Mouse (Mus musculus) liver, embryonic 13.5 days (tissue): ENCODE measurements around the gene Set. TPM values are rescaled to one million over a fixed set of nuclear protein-coding genes. Genes with fewer than 3 reads are reported as not detected.

ENCODE experiments used
- ATAC-seq: fragments of 200-750 bp; cut with Nextera tagmentation; 2 replicates; pipeline ENCODE4 v1.8.0; 2017; ENCODE audit warnings: low read depth, mild to moderate bottlenecking, moderate number of reproducible peaks, moderate library complexity
- DNase-seq: peaks from one replicate; pipeline ENCODE4 v3.0.0; 2022
- H3K27ac ChIP-seq: fragments of 300-500 bp; sonication (generic); 2 replicates; pipeline ENCODE4 v1.5.1; 2015; ENCODE audit warnings: moderate library complexity, mild to moderate bottlenecking, inconsistent platforms
- H3K27me3 ChIP-seq: fragments of 300-500 bp; sonication (generic); 2 replicates; pipeline ENCODE4 v1.6.1; 2015; ENCODE audit warnings: mild to moderate bottlenecking, inconsistent platforms
- H3K36me3 ChIP-seq: fragments of 300-500 bp; sonication (generic); 2 replicates; pipeline ENCODE4 v1.6.1; 2015; ENCODE audit warnings: mild to moderate bottlenecking, inconsistent platforms
- H3K4me1 ChIP-seq: fragments of 300-500 bp; sonication (generic); replicated peaks from 2 replicates; pipeline ENCODE4 v1.6.1; 2015; ENCODE audit warnings: inconsistent platforms
- H3K4me2 ChIP-seq: fragments of 300-500 bp; sonication (generic); 2 replicates; pipeline ENCODE4 v1.6.1; 2015; ENCODE audit warnings: inconsistent platforms, mild to moderate bottlenecking, moderate library complexity
- H3K4me3 ChIP-seq: fragments of 300-500 bp; sonication (generic); replicated peaks from 2 replicates; pipeline ENCODE4 v1.5.1; 2015; ENCODE audit warnings: mild to moderate bottlenecking, inconsistent platforms
- H3K9ac ChIP-seq: fragments of 300-500 bp; sonication (generic); 2 replicates; pipeline ENCODE4 v1.6.1; 2015; ENCODE audit warnings: mild to moderate bottlenecking, inconsistent platforms
- H3K9me3 ChIP-seq: fragments of 300-500 bp; sonication (generic); replicated peaks from 2 replicates; pipeline ENCODE4 v1.6.1; 2016; ENCODE audit warnings: inconsistent platforms
- WGBS: fragments of 180-500 bp; shearing (Covaris S2); methylation state at CpG from one replicate; pipeline ENCODE4 v1.1.7; 2015; ENCODE audit not compliant: insufficient replicate concordance; 5-methylcytosine and 5-hydroxymethylcytosine counted together
- polyA plus RNA-seq: library from polyadenylated mRNA; unstranded; fragments of >200 nt; fragmentation: Nextera tagmentation; extraction: Ambion mirVana; gene quantifications from 2 replicates; pipeline ENCODE4 v1.2.1, GENCODE M21; 2015

The Set gene
- polyA plus RNA-seq, 1 experiment from 2014 or later: 317 TPM

DNA sequence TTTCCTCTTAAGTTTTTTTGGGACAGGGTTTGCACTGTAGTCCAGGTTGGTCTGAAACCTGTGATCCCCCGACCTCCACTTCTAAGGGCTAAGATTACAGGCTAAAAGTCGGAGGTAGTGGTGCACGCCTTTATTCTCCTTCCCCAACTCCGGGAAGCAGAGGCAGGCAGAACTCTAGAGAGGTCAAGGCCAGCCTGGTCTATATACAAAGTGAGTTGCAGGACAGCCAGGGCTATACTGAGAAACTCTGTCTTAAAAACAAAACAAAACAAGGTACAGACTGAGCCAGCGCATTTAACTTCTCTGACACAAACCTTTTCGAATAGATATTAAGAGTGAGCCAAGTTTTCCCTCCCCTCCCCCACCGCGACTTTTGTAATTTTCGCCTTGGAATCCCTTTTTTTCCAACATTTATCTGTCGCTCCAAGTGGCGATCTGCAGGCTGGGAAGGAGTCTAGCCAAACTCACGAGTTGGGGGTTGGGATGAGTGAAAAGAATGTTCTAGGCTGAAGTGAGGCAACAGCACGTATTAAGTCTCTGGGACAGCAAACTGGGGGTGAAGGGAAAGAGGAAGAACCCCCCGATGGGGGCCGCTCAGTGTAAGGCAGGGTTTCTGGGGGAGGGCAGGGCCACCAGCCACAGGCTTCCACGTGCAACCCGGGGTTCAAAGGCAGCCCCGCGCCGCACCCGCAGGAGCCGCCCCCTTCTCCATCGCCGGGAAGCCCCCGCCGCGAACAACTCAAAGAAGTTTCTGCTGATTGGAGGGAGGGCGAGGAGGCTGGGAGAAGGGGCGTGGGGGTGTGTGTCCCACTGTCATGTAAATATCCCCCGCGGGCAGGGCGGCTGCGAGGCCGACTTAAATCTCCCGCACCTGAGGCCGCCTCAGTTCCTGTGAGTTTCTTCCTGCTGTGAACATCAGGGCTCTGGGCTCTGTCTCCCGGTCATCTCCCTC, 4.3 kb downstream of the Set start:
- peaks cover 55% of the 10 kb centered on the region for H3K4me1 ChIP-seq
- peak overlapping the region; percentile 98 for H3K4me2 ChIP-seq
- WGBS: 4% methylated on average over 37 of the region's 37 CpGs
- H3K27ac ChIP-seq: peak overlapping the region; percentile 91
- peak; percentile 61 for DNase-seq
- H3K4me3 ChIP-seq: peak overlapping the region; percentile 70
- H3K27me3 ChIP-seq: no peaks in the 10 kb centered on the region
- H3K9ac ChIP-seq: peak overlapping the region; percentile 86
- ATAC-seq: no peak
- no peaks in the 10 kb centered on the region for H3K9me3 ChIP-seq
- no peaks in the 10 kb centered on the region for H3K36me3 ChIP-seq

DNA sequence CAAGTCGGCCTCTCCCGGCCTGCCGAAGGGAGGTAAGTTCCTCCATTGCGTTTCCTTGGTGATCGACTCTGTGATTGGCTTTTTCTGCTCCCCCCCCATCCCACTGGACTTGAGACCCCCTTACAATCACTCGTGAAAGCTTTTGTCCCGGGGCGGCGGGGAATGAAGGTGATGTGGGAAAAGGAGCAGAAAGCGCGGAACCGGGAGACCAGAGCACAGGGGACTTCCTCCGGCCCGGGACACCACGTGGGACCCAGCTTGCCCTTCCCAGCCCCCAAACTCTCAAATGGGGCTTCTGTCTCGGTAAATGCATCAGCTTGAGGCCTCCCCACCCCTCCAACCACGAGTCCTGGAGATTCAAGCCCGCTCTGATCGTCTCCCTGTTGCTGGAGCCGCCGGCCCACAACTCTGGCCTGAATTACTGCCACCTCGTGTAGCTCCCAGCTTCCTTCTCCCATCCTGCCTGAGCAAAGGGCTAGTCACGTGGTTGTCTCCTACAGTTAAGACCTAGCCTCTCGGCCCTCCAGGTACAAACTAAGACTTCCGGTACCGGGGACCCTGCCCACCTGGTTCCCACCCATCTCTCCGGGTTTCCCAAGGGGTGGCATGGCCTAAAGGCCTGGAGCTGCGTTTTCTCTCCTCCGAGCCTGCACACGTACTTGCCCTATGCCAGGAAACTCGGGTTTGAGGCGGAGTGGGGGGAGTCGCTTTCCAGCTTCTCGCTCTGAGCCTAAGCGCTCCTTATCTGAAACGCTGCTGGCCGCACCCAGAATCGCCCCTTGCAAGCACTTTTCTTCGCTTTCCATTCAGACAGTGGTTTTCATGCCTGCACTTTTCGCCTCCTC, 5.3 kb downstream of the Set start:
- H3K4me1 ChIP-seq: peaks cover 54% of the 10 kb centered on the region
- ATAC-seq (peak; percentile 21; the same call in 1 of the 2 replicates), DNase-seq (peak; percentile 69)
- no peaks in the 10 kb centered on the region for H3K36me3 ChIP-seq
- no peaks in the 10 kb centered on the region for H3K9me3 ChIP-seq
- H3K27ac ChIP-seq: peak overlapping the region; percentile 91
- WGBS: under 1% methylated on average over 40 of the region's 40 CpGs
- H3K4me2 ChIP-seq: peak overlapping the region; percentile 98
- H3K9ac ChIP-seq: peak overlapping the region; percentile 86
- no peaks in the 10 kb centered on the region for H3K27me3 ChIP-seq
- peak overlapping the region; percentile 70 for H3K4me3 ChIP-seq

DNA sequence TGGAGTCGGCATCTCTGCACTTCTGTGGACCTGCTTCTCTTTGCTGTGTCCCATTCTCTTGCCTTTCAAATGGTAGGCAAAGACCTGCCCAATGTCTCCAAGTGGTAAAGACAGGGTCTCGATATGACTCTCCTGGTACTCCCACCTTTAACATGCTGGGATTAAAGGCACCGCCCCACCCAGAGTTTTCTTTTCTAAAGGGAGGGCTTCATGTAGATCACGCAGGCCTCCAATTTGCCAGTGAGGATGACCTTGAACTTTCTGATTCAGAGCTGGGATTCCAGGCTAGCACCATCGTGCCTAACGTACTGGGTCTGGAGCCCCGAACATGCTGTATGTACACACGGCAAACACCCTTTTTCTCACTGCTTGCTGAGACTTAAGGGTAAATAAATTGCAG, 6.1 kb downstream of the Set start:
- Histone ChIP-seq H3K4me3 (peak overlapping the region; percentile 70), H3K27ac (peak overlapping the region; percentile 91), H3K36me3 (peaks cover 4% of the 10 kb centered on the region; the same call in 1 of the 2 replicates), H3K4me2 (peak overlapping the region; percentile 98), H3K4me1 (peaks cover 61% of the 10 kb centered on the region), H3K9ac (peak overlapping the region; percentile 86), H3K27me3 (no peaks in the 10 kb centered on the region), H3K9me3 (no peaks in the 10 kb centered on the region)
- ATAC-seq: no peak
- DNase-seq: no peak
- WGBS: under 1% methylated on average over 8 of the region's 8 CpGs

DNA sequence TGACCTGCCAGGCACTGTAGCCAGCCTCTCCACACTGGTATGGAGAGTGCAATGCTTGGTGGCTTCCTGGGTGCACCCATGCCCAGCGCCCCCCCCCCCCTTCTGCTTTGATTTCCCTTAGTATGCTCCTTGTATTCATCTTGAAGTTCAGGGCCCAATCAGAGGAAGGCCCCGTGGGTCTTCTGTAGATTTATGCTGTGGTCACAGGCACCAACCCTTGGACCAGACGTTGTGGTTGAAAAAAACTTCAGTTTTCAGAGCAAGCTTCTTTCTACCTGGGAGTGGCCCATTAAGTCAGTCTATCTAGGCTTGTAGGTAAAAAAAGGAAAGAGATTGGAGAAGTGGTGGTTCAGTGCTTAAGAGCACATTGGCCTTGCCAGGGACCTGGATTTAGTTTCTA, 6.6 kb downstream of the Set start:
- DNase-seq (no peak), ATAC-seq (no peak)
- H3K27ac ChIP-seq: peak overlapping the region; percentile 91
- H3K9me3 ChIP-seq: no peaks in the 10 kb centered on the region
- 3% methylated on average over 3 of the region's 3 CpGs for WGBS
- H3K4me3 ChIP-seq: peak overlapping the region; percentile 70
- H3K36me3 ChIP-seq: peaks cover 10% of the 10 kb centered on the region
- H3K4me1 ChIP-seq: peaks cover 66% of the 10 kb centered on the region
- peak overlapping the region; percentile 86 for H3K9ac ChIP-seq
- H3K4me2 ChIP-seq: peak overlapping the region; percentile 98
- no peaks in the 10 kb centered on the region for H3K27me3 ChIP-seq

DNA sequence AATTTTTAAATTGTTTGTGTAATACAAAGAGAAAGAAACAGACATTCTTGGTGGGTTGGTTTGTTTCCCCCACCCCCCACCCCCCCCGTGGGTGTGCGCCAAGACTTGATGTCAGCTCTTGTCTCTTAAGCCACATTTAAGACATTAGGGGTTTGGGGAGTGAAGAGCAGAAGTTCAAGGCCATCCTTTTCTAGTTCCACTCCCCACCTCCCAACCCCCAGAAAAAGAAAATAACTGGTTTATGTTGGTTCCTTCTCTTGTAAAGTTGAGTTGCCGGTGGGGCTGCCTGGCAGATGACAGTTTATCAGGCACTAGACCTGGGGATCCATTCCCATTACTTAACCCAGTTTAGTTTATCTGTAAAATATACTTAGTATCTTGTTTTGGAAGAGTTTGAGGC, 7.1 kb downstream of the Set start:
- Histone ChIP-seq H3K4me1 (peaks cover 67% of the 10 kb centered on the region), H3K9ac (peak overlapping the region; percentile 86), H3K4me3 (peak overlapping the region; percentile 70), H3K4me2 (peak overlapping the region; percentile 98), H3K27ac (peak overlapping the region; percentile 91), H3K36me3 (peaks cover 15% of the 10 kb centered on the region), H3K9me3 (no peaks in the 10 kb centered on the region), H3K27me3 (no peaks in the 10 kb centered on the region)
- no peak for DNase-seq
- ATAC-seq: no peak
- WGBS: 9% methylated on average over 3 of the region's 3 CpGs

DNA sequence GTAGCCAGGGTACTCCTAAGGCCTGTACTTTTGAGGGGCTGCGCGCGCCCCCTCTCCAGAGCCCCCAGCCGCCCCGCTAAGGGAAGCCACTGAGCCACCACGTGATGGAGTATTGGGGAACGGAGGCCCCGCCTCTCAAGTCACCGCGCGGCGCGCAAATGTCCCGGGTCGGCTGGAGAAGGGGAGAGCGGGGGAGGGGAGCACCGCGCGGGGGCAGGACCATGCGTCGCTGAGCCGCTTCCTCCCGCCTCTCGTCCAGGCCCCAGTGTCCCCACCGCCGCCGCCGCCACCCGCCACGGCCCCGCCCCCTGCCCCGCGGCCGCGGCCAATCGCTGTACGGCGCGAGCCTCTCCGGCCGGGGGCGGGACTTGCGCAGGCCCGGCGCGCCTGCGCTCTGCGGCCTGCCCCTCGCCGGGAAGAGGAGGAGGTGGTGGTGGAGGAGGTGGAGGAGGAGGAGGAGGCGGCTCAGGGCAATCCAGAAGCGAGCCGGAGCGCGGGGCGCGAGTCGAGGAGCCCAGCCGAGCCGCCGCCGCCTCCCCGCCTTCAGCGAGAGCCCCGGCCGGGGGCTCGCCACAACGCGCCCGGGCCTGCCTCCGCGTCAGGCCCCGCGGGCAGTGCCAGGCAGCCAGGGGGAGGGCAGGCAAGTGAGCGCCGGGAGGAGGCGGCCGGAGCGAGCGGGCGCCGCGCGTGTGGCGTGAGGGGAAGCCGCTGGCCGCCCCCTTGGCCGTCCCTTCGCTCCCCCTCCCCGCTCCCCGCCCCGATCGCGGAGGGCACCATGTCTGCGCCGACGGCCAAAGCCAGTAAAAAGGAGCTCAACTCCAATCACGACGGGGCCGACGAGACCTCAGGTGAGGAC, 9.1 kb downstream of the Set start:
- peak; percentile 91 for ATAC-seq
- Histone ChIP-seq H3K4me1 (peaks cover 61% of the 10 kb centered on the region), H3K27me3 (no peaks in the 10 kb centered on the region), H3K36me3 (peaks cover 30% of the 10 kb centered on the region), H3K9me3 (no peaks in the 10 kb centered on the region), H3K9ac (peak overlapping the region; percentile 97), H3K27ac (peak overlapping the region; percentile 97), H3K4me2 (peak overlapping the region; percentile 98), H3K4me3 (peak overlapping the region; percentile 98)
- WGBS: under 1% methylated on average over 52 of the region's 101 CpGs
- DNase-seq: peak; percentile 96

DNA sequence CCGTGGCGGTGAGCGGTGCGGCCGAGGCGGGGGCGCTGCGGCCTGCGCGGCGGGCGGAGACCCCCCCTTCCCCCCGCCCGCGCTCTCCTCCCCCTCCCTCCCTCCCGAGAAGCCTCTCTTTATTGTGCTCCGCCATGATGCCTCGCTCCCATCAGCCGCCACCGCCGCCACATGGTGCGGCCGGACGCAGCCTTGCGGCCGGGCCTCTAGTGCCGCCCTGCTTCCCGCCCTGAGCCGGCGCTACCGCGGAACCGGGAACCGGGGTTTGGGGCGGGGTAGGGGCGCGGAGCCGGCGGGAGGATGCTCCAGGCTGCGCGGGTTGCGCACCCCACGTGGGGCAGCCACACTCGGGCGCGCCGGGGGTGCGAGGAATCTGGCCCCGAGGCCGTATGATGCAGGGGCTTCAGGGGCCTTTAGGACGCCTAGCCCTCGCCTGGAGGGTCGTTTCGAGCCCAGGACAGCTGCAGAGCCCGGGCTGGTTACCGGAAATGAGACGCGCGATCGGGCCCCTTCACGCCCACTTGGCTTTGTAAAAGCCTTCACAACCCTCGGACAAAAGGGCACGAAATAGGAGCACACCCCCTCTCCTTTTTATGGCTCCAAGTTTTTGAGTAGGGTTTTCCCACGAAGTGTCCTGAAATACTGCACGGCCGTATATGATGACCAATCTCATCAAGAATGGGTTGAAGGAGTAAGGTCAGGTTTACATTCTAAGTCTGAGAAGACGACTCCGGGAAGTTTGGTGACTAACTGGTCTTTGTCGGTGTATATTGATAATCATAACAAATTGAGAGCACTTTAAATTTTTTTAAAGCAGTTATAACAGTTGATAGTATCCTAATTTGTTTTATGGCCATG, 10.1 kb downstream of the Set start:
- ATAC-seq (no peak), DNase-seq (peak; percentile 35)
- Histone ChIP-seq H3K4me1 (peaks cover 54% of the 10 kb centered on the region), H3K27me3 (no peaks in the 10 kb centered on the region), H3K9ac (peak overlapping the region; percentile 97), H3K4me3 (peak overlapping the region; percentile 98), H3K27ac (peak overlapping the region; percentile 97), H3K4me2 (peak overlapping the region; percentile 98), H3K36me3 (peaks cover 34% of the 10 kb centered on the region), H3K9me3 (no peaks in the 10 kb centered on the region)
- under 1% methylated on average over 49 of the region's 69 CpGs for WGBS

DNA sequence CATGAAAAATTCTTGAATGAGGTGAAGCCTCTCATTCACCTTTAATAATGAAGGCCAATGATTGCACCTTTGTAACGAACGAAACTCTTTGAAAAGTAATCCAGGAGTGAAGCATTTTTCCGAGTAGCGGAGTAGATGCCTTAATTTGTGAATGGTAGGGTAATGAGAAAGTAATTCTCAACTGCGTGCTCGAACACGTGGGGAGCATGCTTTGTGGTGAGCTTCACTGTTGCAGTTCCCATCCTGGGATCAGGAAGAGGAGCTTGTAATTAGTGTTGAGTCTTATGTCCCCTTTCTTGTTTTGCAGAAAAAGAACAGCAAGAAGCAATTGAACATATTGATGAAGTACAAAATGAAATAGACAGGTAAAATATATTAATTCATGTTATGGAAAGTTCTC, 10.8 kb downstream of the Set start:
- 21% methylated on average over 7 of the region's 7 CpGs for WGBS
- peak overlapping the region; percentile 97 for H3K9ac ChIP-seq
- H3K4me2 ChIP-seq: peak overlapping the region; percentile 98
- no peak for ATAC-seq
- peak overlapping the region; percentile 98 for H3K4me3 ChIP-seq
- DNase-seq: no peak
- peaks cover 49% of the 10 kb centered on the region for H3K4me1 ChIP-seq
- H3K27me3 ChIP-seq: no peaks in the 10 kb centered on the region
- peaks cover 40% of the 10 kb centered on the region for H3K36me3 ChIP-seq
- H3K27ac ChIP-seq: peak overlapping the region; percentile 97
- H3K9me3 ChIP-seq: no peaks in the 10 kb centered on the region

DNA sequence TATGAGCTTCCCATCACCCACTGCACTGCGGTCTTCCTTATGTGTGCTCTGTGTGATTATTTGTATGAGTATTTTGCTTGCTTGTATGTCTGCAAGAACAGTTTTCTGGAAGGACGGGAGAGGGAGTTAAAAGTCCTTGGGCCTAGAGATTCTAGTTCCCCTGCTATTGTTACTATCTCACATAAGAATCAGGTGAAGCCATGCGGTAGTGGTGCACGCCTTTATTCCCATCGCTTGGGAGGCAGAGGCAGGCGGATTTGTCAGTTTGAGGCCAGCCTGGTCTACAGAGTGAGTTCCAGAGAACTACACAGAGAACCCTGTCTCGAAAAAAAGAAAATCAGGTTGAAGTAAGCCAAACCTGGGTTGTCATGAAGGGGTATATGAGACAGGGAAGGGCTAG, 15.7 kb downstream of the Set start:
- no peaks in the 10 kb centered on the region for H3K9me3 ChIP-seq
- no peak for DNase-seq
- no peak overlapping the region for H3K27ac ChIP-seq
- ATAC-seq: no peak
- H3K27me3 ChIP-seq: no peaks in the 10 kb centered on the region
- WGBS: 60% methylated on average over 7 of the region's 7 CpGs
- no peak overlapping the region for H3K4me3 ChIP-seq
- H3K4me1 ChIP-seq: peaks cover 25% of the 10 kb centered on the region
- H3K4me2 ChIP-seq: no peak overlapping the region
- H3K36me3 ChIP-seq: peaks cover 48% of the 10 kb centered on the region
- no peak overlapping the region for H3K9ac ChIP-seq

DNA sequence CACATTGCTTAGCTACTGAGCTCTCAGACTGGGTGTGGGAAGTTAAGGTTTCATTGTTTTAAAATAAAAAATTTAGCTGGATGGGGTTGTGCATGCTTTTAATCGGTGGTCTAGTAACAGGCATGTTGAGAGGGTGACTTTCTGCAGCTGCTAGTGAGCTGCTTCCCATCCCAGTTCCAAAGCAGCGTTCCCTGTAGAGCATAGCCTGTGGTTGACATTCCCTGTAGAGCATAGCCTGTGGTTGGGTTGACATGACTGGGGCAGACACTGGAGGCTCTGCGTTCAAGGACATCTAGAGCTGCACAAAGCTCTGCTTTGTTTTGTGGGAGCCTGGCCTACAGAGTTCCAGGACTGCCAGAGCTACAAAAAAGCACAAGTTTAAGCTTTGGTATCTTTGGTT, 16.1 kb downstream of the Set start:
- Histone ChIP-seq H3K4me2 (no peak overlapping the region), H3K9ac (no peak overlapping the region), H3K4me1 (peaks cover 25% of the 10 kb centered on the region), H3K36me3 (peaks cover 44% of the 10 kb centered on the region), H3K27me3 (no peaks in the 10 kb centered on the region), H3K27ac (no peak overlapping the region), H3K4me3 (no peak overlapping the region), H3K9me3 (no peaks in the 10 kb centered on the region)
- ATAC-seq (no peak), DNase-seq (no peak)
- 72% methylated on average over 3 of the region's 3 CpGs for WGBS
